Mouse (Mus musculus): Measurements from ENCODE around the gene Foxr1. TPM values are rescaled to one million over a fixed set of nuclear protein-coding genes. Genes with fewer than 3 reads are reported as not detected.

The Foxr1 gene
- polyA plus RNA-seq, 1 experiment from 2014 or later: not detected

DNA sequence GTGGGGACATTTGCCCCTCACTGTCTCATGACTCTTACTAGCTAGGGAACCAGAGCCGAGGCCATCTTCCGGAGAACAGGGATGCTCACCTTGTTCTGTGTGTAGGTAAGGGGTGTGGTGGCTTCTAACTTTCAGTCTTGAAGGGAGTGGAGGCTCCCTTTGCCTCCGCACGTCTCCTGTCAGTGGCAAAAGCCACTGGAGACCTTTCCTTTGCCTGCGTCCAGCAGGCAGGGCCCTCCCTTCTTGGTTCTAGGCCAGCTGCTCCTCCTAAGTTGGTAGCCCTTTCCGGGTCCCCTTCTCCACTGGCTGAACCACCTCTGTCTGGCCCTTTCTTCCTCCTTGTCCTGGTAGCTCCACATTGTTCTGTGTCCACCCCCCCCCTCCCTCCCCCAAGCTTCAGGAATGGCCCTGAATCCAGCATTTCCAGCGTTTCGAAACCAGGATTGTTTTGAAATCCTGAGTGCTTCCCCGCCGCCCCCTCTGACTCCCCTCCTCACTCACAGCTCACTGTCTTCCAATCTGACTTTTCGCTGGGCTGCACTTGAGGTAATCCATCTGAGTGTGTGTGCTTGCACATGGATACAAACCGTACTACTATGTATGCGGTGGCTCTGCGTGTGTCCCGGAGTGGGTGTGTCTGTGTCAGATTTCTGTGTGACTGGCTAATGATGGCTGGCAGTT lies 45.9 kb upstream of the Foxr1 start:
- Histone ChIP-seq H3K4me2 (ENCODE audit: low read length) (peak overlapping the region; percentile 77), H3K36me3 (ENCODE audit: insufficient read depth, low read length) (no peaks in the 10 kb centered on the region), H3K27ac (peak overlapping the region; percentile 95), H3K4me3 (replicated peaks; ENCODE audit: low read depth, low read length) (peak overlapping the region; percentile 96), H3K9me3 (replicated peaks; ENCODE audit: low read length) (no peaks in the 10 kb centered on the region), H3K9ac (ENCODE audit: low read depth, low read length) (peak overlapping the region; percentile 14; the same call in 1 of the 2 replicates), H3K4me1 (replicated peaks; ENCODE audit: insufficient read depth, low read length) (peaks cover 75% of the 10 kb centered on the region), H3K27me3 (ENCODE audit: insufficient read depth, low read length) (no peaks in the 10 kb centered on the region)
- 10% methylated on average over 15 of the region's 15 CpGs for WGBS
- no peak for TF ChIP-seq CTCF (IDR thresholded peaks at IDR 0.05; ENCODE audit: low read depth)
- ATAC-seq (replicated peaks; ENCODE audit: low FRiP score, low read depth) (no peak), DNase-seq (ENCODE audit: low spot score) (no peak)

DNA sequence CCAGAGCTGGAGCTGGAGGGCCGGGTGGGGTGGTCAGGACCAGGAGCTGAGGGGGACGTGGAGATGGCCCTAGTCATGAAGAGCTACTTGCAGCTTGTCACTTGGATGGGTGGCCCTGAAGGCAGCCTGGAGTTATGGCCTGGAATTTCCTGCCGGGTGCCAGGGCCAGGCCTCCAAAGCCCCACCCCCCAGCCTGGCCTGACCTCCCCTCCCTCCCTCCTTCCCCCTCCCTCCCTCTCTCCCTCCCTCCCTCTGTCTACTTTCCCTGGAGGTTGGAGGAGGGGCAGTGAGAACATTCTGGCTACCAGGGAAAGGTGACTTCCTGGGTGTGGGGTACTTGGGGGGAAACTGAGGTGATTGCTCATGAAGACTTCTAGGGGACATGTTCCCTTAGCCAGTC lies 45.4 kb upstream of the Foxr1 start:
- ATAC-seq (replicated peaks; ENCODE audit: low FRiP score, low read depth) (no peak), DNase-seq (ENCODE audit: low spot score) (peak; percentile 78)
- no peaks in the 10 kb centered on the region for H3K9me3 ChIP-seq (replicated peaks; ENCODE audit: low read length)
- WGBS: 16% methylated on average over 3 of the region's 3 CpGs
- peak overlapping the region; percentile 77 for H3K4me2 ChIP-seq (ENCODE audit: low read length)
- peak overlapping the region; percentile 14 for H3K9ac ChIP-seq (ENCODE audit: low read depth, low read length)
- H3K4me3 ChIP-seq (replicated peaks; ENCODE audit: low read depth, low read length): peak overlapping the region; percentile 96
- peak overlapping the region; percentile 95 for H3K27ac ChIP-seq
- TF ChIP-seq CTCF (IDR thresholded peaks at IDR 0.05; ENCODE audit: low read depth): no peak
- no peaks in the 10 kb centered on the region for H3K36me3 ChIP-seq (ENCODE audit: insufficient read depth, low read length)
- no peaks in the 10 kb centered on the region for H3K27me3 ChIP-seq (ENCODE audit: insufficient read depth, low read length)
- H3K4me1 ChIP-seq (replicated peaks; ENCODE audit: insufficient read depth, low read length): peaks cover 69% of the 10 kb centered on the region

DNA sequence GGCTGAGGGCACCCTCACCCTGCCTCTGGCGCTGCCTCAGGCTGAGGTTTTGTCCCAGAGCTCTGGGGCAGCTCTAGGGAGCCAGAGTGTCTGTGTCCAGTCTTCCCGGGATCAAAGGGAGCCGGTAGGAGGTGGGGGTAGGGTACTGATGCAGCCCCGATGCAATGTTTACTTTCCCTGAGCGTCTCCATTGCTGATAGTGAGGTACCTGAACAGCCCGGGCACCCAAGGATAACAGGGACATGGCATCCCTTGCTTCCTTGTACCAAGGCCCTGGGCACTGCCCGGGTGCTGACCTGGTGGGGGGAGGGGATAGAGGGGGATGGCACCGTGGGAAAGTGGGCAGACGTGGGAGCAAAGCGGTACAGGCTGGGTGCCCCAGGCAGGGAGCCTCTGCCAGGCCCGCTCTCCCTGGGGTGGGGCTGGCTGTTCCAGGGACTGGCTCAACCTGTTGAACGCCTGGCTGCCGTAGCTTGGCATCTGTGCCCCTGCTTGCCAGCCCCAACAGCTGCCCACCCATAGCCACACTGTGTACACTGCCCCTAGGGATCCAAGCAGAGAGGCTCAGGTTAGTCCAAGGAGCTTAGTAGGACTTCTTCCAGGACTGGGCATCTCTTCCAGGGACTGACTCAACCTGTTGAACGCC lies 44.7 kb upstream of the Foxr1 start:
- 15% methylated on average over 14 of the region's 14 CpGs for WGBS
- H3K9ac ChIP-seq (ENCODE audit: low read depth, low read length): peak overlapping the region; percentile 93
- H3K36me3 ChIP-seq (ENCODE audit: insufficient read depth, low read length): no peaks in the 10 kb centered on the region
- H3K4me3 ChIP-seq (replicated peaks; ENCODE audit: low read depth, low read length): peak overlapping the region; percentile 96
- peaks cover 62% of the 10 kb centered on the region for H3K4me1 ChIP-seq (replicated peaks; ENCODE audit: insufficient read depth, low read length)
- H3K4me2 ChIP-seq (ENCODE audit: low read length): peak overlapping the region; percentile 77
- no peaks in the 10 kb centered on the region for H3K27me3 ChIP-seq (ENCODE audit: insufficient read depth, low read length)
- H3K9me3 ChIP-seq (replicated peaks; ENCODE audit: low read length): no peaks in the 10 kb centered on the region
- peak overlapping the region; percentile 95 for H3K27ac ChIP-seq
- TF ChIP-seq CTCF (IDR thresholded peaks at IDR 0.05; ENCODE audit: low read depth): no peak
- no peak for DNase-seq (ENCODE audit: low spot score)
- no peak for ATAC-seq (replicated peaks; ENCODE audit: low FRiP score, low read depth)

DNA sequence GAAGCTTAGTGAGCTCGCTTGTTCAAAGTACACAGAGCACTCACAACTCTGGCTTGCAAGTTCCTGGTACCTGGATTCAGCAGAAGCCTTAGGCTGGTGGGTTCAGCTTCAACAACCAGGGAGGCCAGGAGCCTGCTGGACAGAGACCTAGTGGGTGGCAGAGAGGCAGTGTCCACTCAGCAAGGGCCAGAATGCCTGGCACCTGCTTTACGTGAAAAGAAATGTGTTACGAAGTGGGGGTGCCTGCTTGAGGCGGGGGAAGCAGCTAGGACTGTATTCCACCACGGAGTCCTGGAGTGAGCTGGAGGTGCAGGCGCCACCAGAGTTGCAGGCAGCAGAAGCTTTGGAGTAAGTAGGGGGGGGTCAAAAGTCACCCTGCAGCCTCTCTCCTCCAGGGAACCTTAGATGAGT lies 44.2 kb upstream of the Foxr1 start:
- peak overlapping the region; percentile 96 for H3K4me3 ChIP-seq (replicated peaks; ENCODE audit: low read depth, low read length)
- ATAC-seq (replicated peaks; ENCODE audit: low FRiP score, low read depth): no peak
- H3K9ac ChIP-seq (ENCODE audit: low read depth, low read length): peak overlapping the region; percentile 93
- DNase-seq (ENCODE audit: low spot score): no peak
- WGBS: 23% methylated on average over 6 of the region's 6 CpGs
- TF ChIP-seq CTCF (IDR thresholded peaks at IDR 0.05; ENCODE audit: low read depth): no peak
- H3K27me3 ChIP-seq (ENCODE audit: insufficient read depth, low read length): no peaks in the 10 kb centered on the region
- peak overlapping the region; percentile 95 for H3K27ac ChIP-seq
- peak overlapping the region; percentile 77 for H3K4me2 ChIP-seq (ENCODE audit: low read length)
- no peaks in the 10 kb centered on the region for H3K9me3 ChIP-seq (replicated peaks; ENCODE audit: low read length)
- H3K4me1 ChIP-seq (replicated peaks; ENCODE audit: insufficient read depth, low read length): peaks cover 57% of the 10 kb centered on the region
- H3K36me3 ChIP-seq (ENCODE audit: insufficient read depth, low read length): no peaks in the 10 kb centered on the region

DNA sequence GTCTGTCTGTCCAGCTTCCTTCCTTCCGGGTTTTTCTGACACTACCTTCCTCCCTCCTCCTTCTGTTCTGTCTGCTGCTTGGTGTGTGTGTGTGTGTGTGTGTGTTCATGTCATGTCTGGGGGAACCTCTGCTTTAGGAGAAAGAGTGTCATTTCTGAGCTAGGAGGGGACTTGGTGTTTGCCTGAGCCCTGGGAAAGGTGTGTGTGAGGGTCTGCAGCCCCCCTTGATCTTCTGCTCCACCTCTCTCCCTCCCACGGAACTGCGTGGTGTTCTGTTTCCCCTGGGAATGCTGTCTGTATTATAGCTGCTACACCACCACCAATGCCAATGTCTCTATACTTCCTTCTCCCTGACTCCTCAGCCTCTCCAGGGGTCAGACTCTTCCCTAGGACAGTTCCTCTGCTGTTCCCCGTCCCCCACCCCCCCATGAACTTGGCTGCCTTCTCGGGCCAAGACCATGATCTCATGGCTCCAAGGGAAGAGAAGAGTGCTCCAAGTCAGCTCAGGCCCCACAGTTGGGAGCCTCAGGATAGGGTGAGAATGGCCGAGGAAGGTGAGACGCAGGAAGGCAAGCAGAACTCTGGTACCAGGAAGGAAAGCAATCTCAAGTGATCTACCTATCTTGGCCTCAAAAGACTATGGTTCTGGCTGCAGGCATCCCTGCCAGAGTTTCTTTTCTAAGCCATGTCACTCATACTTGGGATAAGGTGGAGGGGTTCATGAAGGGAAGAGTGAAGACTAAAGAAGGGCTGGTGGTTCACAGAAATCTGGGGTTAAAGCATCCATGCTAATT lies 43.6 kb upstream of the Foxr1 start:
- WGBS: 5% methylated on average over 7 of the region's 7 CpGs
- H3K27ac ChIP-seq: peak overlapping the region; percentile 95

DNA sequence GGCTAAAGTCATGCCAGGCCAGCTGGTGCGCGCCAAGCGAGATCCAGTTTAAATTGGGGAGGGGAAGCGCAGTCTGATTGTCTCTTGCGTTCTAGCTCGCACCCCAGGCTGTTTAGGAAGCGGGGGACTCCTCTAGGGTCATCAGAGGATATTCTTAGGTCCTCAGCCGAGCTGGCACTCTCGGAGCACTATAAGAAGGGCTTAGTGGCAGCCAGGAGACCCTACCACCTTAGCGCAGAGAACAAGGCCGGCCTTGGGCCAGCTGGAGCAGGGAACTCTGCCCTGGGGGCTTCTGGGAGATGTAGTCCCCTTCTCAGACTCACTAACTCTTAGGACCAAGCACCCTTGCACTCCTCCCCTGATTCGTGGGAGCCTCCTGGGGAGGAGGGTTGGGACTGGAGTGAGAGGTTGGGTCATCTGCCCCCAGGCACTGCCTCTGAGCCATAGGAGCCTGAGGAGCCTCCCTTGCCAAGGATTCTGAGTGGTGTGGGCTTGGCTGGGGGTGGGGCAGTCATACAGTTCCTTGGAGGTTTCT lies 42.6 kb upstream of the Foxr1 start:
- ATAC-seq (replicated peaks; ENCODE audit: low FRiP score, low read depth): peak; percentile 30
- Histone ChIP-seq H3K4me2 (ENCODE audit: low read length) (peak overlapping the region; percentile 77), H3K4me1 (replicated peaks; ENCODE audit: insufficient read depth, low read length) (peaks cover 42% of the 10 kb centered on the region), H3K4me3 (replicated peaks; ENCODE audit: low read depth, low read length) (peak overlapping the region; percentile 96), H3K9ac (ENCODE audit: low read depth, low read length) (peak overlapping the region; percentile 93), H3K27me3 (ENCODE audit: insufficient read depth, low read length) (no peaks in the 10 kb centered on the region), H3K27ac (peak overlapping the region; percentile 95), H3K36me3 (ENCODE audit: insufficient read depth, low read length) (no peaks in the 10 kb centered on the region), H3K9me3 (replicated peaks; ENCODE audit: low read length) (no peaks in the 10 kb centered on the region)
- no peak for TF ChIP-seq CTCF (IDR thresholded peaks at IDR 0.05; ENCODE audit: low read depth)
- peak; percentile 89 for DNase-seq (ENCODE audit: low spot score)
- WGBS: 1% methylated on average over 12 of the region's 12 CpGs

More for the DNA sequence above, 43.6 kb upstream of the Foxr1 start:
- Histone ChIP-seq H3K27me3 (ENCODE audit: insufficient read depth, low read length) (no peaks in the 10 kb centered on the region), H3K4me3 (replicated peaks; ENCODE audit: low read depth, low read length) (peak overlapping the region; percentile 96), H3K4me2 (ENCODE audit: low read length) (peak overlapping the region; percentile 77), H3K9ac (ENCODE audit: low read depth, low read length) (peak overlapping the region; percentile 93), H3K9me3 (replicated peaks; ENCODE audit: low read length) (no peaks in the 10 kb centered on the region), H3K36me3 (ENCODE audit: insufficient read depth, low read length) (no peaks in the 10 kb centered on the region), H3K4me1 (replicated peaks; ENCODE audit: insufficient read depth, low read length) (peaks cover 51% of the 10 kb centered on the region)
- no peak for DNase-seq (ENCODE audit: low spot score)
- ATAC-seq (replicated peaks; ENCODE audit: low FRiP score, low read depth): no peak
- TF ChIP-seq CTCF (IDR thresholded peaks at IDR 0.05; ENCODE audit: low read depth): no peak

Measured in kidney, postnatal 0 days (tissue).